Mouse (Mus musculus): ENCODE results near the gene Camsap1.

The Camsap1 gene

GRCm38 (mm10) chr2:25982052-25982425 is 1.0 kb downstream of the Camsap1 start:
- DNase-seq (ENCODE audit: low read depth in 2 of 2, low spot score in 2 of 2), result peak in 1 of 2 experiments; percentile 25

- no peak for DNase-seq (ENCODE audit: low read depth in 2 of 2, low spot score in 2 of 2)
These were observed 4.1 kb downstream of the Camsap1 start for GRCm38 (mm10) chr2:25978997-25979396.

- DNase-seq (ENCODE audit: low read depth in 2 of 2, low spot score in 2 of 2), result no peak
These were observed 5.4 kb downstream of the Camsap1 start for GRCm38 (mm10) chr2:25977587-25978239.

GRCm38 (mm10) chr2:25975141-25975770 is 7.8 kb downstream of the Camsap1 start:
- no peak for DNase-seq (ENCODE audit: low read depth in 2 of 2, low spot score in 2 of 2)

GRCm38 (mm10) chr2:25970426-25970825 is 12.7 kb downstream of the Camsap1 start:
- no peak for DNase-seq (ENCODE audit: low read depth in 2 of 2, low spot score in 2 of 2)

GRCm38 (mm10) chr2:25969319-25969718 is 13.8 kb downstream of the Camsap1 start:
- DNase-seq (ENCODE audit: low read depth in 2 of 2, low spot score in 2 of 2), result no peak

GRCm38 (mm10) chr2:25949291-25949690 is 33.8 kb downstream of the Camsap1 start:
- DNase-seq (ENCODE audit: low read depth in 2 of 2, low spot score in 2 of 2), result no peak

- no peak for DNase-seq (ENCODE audit: low read depth in 2 of 2, low spot score in 2 of 2)
These were observed 35.1 kb downstream of the Camsap1 start for GRCm38 (mm10) chr2:25947950-25948349.

- no peak for DNase-seq (ENCODE audit: low read depth in 2 of 2, low spot score in 2 of 2)
These were observed 39.3 kb downstream of the Camsap1 start for GRCm38 (mm10) chr2:25943822-25944221.

GRCm38 (mm10) chr2:25940503-25940902 is 42.6 kb downstream of the Camsap1 start:
- no peak for DNase-seq (ENCODE audit: low read depth in 2 of 2, low spot score in 2 of 2)

- peak in 1 of 2 experiments; percentile 6 for DNase-seq (ENCODE audit: low read depth in 2 of 2, low spot score in 2 of 2)
These were observed 51.7 kb downstream of the Camsap1 start for GRCm38 (mm10) chr2:25931249-25931859.

- no peak for DNase-seq (ENCODE audit: low read depth in 2 of 2, low spot score in 2 of 2)
These were observed 55.3 kb downstream of the Camsap1 start for GRCm38 (mm10) chr2:25927821-25928220.

- no peak for DNase-seq (ENCODE audit: low read depth in 2 of 2, low spot score in 2 of 2)
These were observed 58.1 kb downstream of the Camsap1 start for GRCm38 (mm10) chr2:25924934-25925333.

GRCm38 (mm10) chr2:25923799-25924198 is 59.3 kb downstream of the Camsap1 start:
- no peak for DNase-seq (ENCODE audit: low read depth in 2 of 2, low spot score in 2 of 2)

GRCm38 (mm10) chr2:25919972-25920371 is 63.1 kb downstream of the Camsap1 start:
- no peak for DNase-seq (ENCODE audit: low read depth in 2 of 2, low spot score in 2 of 2)

- no peak for DNase-seq (ENCODE audit: low read depth in 2 of 2, low spot score in 2 of 2)
These were observed 64.7 kb downstream of the Camsap1 start for GRCm38 (mm10) chr2:25918408-25918807.

- DNase-seq (ENCODE audit: low read depth in 2 of 2, low spot score in 2 of 2), result no peak
These were observed 68.3 kb downstream of the Camsap1 start for GRCm38 (mm10) chr2:25914821-25915220.

- no peak for DNase-seq (ENCODE audit: low read depth in 2 of 2, low spot score in 2 of 2)
These were observed 68.9 kb downstream of the Camsap1 start for GRCm38 (mm10) chr2:25914201-25914600.

GRCm38 (mm10) chr2:25913247-25913646 is 69.8 kb downstream of the Camsap1 start:
- peak; percentile 24 to 38 for DNase-seq (ENCODE audit: low read depth in 2 of 2, low spot score in 2 of 2)

GRCm38 (mm10) chr2:25909872-25910271 is 73.2 kb downstream of the Camsap1 start:
- no peak for DNase-seq (ENCODE audit: low read depth in 2 of 2, low spot score in 2 of 2)

GRCm38 (mm10) chr2:25898970-25899369 is 84.1 kb downstream of the Camsap1 start:
- DNase-seq (ENCODE audit: low read depth in 2 of 2, low spot score in 2 of 2), result no peak

GRCm38 (mm10) chr2:25892440-25892839 is 90.6 kb downstream of the Camsap1 start:
- DNase-seq (ENCODE audit: low read depth in 2 of 2, low spot score in 2 of 2), result no peak
